Mouse (Mus musculus) brain, adult 10 weeks (tissue): ENCODE data around the gene Gm31371. TPM values are rescaled to one million over a fixed set of nuclear protein-coding genes. Genes with fewer than 3 reads are reported as not detected.

Source experiments
- polyA plus RNA-seq: library from polyadenylated mRNA; stranded (reverse); fragments of 350-450 nt; fragmentation: Illumina TruSeq; extraction: RNeasy Lipid Tissue Mini Kit (QIAGEN cat#74804); gene quantifications from one replicate; pipeline ENCODE4 v1.2.3, GENCODE M21; 2015; ENCODE audit warnings: low read depth, low replicate concordance

Gene Gm31371
- 0.34 TPM for polyA plus RNA-seq

DNA sequence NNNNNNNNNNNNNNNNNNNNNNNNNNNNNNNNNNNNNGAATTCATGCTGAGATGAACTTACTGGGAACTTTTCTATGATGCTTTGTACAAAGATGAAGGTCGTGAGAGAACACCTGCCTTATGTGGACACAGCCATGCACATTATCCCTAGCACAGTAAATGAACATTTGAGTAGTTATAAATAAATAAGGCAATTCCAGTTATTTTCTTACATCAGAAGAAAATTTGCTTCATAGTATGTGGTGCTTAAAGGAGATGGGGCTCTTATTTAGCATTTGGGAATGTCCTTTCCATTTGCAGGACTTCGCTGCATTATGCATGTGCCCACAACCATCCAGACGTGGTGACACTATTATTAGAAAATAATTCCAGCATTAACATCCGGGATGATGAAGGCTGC lies at the start of gene Gm31371:
Gm31371 (plus strand) TSS at position 301 of the 400 bp plus-strand sequence.

Other genes starting within 250 kb of the Gm31371 start
- not detected for gene 4930467E23Rik, start 173.8 kb upstream of the Gm31371 start, polyA plus RNA-seq